Mouse (Mus musculus) intestine, embryonic 16.5 days (tissue): ENCODE measurements around the gene Prkn. TPM values are rescaled to one million over a fixed set of nuclear protein-coding genes. Genes with fewer than 3 reads are reported as not detected.

ENCODE experiments used
- ATAC-seq: fragments of 200-750 bp; cut with Nextera tagmentation; 2 replicates; pipeline ENCODE4 v1.8.0; 2017; ENCODE audit warnings: moderate TSS enrichment, moderate library complexity
- H3K27ac ChIP-seq: fragments of 300-500 bp; sonication (generic); 2 replicates; pipeline ENCODE4 v1.5.1; 2014; ENCODE audit warnings: mild to moderate bottlenecking, low read length
- H3K27me3 ChIP-seq: fragments of 300-500 bp; sonication (generic); replicated peaks from 2 replicates; pipeline ENCODE4 v1.6.1; 2014; ENCODE audit warnings: low read length, control low read depth, mixed read lengths; ENCODE audit not compliant: control insufficient read depth, insufficient read depth
- H3K36me3 ChIP-seq: fragments of 300-500 bp; sonication (generic); 2 replicates; pipeline ENCODE4 v1.6.1; 2014; ENCODE audit warnings: low read length, control low read depth; ENCODE audit not compliant: control insufficient read depth, insufficient read depth
- H3K4me1 ChIP-seq: fragments of 300-500 bp; sonication (generic); 2 replicates; pipeline ENCODE4 v1.6.1; 2014; ENCODE audit warnings: low read length, control low read depth, mixed read lengths; ENCODE audit not compliant: control insufficient read depth, insufficient read depth
- H3K4me2 ChIP-seq: fragments of 300-500 bp; sonication (generic); 2 replicates; pipeline ENCODE4 v1.6.1; 2014; ENCODE audit warnings: low read depth, low read length, control low read depth
- H3K4me3 ChIP-seq: fragments of 300-500 bp; sonication (generic); 2 replicates; pipeline ENCODE4 v1.5.1; 2014; ENCODE audit warnings: mild to moderate bottlenecking, low read length
- H3K9ac ChIP-seq: fragments of 300-500 bp; sonication (generic); 2 replicates; pipeline ENCODE4 v1.6.1; 2014; ENCODE audit warnings: low read depth, low read length
- H3K9me3 ChIP-seq: fragments of 300-500 bp; sonication (generic); 2 replicates; pipeline ENCODE4 v1.6.1; 2016; ENCODE audit warnings: low read length, control low read depth; ENCODE audit not compliant: control insufficient read depth
- WGBS: fragments of 180-500 bp; shearing (Covaris S2); extraction: QIAGEN DNeasy Blood & Tissue Kit; methylation state at CpG from one replicate; pipeline ENCODE4 v1.1.7; 2014; 5-methylcytosine and 5-hydroxymethylcytosine counted together
- polyA plus RNA-seq: library from polyadenylated mRNA; unstranded; fragments of >200 nt; fragmentation: Nextera tagmentation; extraction: Ambion mirVana; gene quantifications from 2 replicates; pipeline ENCODE4 v1.2.1, GENCODE M21; 2015

Prkn gene
- polyA plus RNA-seq, 1 experiment from 2014 or later: 1.3 TPM

DNA sequence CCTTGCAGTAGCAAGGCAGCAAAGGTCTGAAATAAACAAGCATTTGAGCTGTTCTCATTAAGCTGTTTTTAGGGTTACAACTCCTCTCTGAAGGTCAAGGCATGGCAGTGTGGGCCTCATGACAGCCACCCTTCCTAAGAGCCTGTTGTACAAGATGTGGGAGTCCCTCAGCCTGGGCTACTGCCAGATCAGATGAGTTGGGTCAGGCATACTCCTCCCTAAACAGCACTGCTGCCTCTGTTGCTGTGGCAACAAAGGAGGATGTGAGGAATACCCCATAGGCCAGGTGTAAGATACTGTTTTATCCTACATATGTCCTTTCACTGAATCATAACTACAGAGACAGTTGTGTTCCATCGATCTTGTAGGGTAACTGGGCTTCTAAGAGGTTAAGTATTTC, 882.3 kb downstream of the Prkn start:
- Histone ChIP-seq H3K9me3 (no peaks in the 10 kb centered on the region), H3K27me3 (no peaks in the 10 kb centered on the region), H3K9ac (no peak overlapping the region), H3K4me1 (0 out of 2 replicates have a peak, but pooled peaks cover 3% of the 10 kb centered on the region), H3K36me3 (no peaks in the 10 kb centered on the region), H3K27ac (no peak overlapping the region), H3K4me2 (no peak overlapping the region), H3K4me3 (no peak overlapping the region)
- 80% methylated on average over 1 of the region's 1 CpGs for WGBS
- ATAC-seq: no peak

DNA sequence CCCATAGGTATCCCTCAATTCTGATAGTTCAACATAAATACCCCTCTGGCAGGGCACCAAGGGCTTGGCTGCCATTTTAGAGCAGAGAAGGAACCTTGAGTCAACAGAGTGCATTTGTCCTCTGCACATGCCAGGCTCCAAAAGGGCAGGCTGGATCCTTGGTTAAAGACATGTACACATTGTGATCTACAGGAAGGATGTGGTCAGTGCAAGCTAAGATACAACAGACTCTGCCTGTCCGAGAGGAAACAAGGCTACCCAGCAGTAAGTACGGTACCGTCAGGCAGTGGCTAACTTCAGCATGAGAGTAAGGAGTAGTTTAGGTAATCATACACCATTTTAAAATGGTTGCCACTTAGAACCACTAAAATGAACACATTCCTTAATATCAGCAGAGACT, 884.0 kb downstream of the Prkn start:
- 88% methylated on average over 3 of the region's 3 CpGs for WGBS
- H3K9me3 ChIP-seq: no peaks in the 10 kb centered on the region
- H3K4me2 ChIP-seq: no peak overlapping the region
- H3K27ac ChIP-seq: no peak overlapping the region
- H3K4me3 ChIP-seq: no peak overlapping the region
- no peaks in the 10 kb centered on the region for H3K36me3 ChIP-seq
- 0 out of 2 replicates have a peak, but pooled peaks cover 3% of the 10 kb centered on the region for H3K4me1 ChIP-seq
- no peak overlapping the region for H3K9ac ChIP-seq
- no peak for ATAC-seq
- H3K27me3 ChIP-seq: no peaks in the 10 kb centered on the region

DNA sequence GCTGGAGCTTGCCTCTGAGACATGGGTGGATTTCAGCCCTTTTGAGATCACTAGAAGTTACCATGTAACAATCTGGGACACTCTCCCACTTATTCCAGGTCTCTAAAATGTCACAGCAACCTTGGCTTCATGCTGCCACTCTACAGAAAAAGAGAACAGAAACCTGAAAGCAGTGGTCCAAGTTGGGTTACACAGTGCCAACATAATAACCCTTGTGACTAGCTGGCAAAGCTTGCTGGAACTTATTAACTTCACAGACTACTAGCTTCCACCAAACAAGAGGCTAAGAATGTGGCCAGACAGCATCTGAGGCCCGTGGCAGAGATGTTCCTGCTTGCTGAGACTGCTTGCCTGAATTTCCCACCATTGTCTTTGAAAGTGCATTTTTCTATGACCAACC, 886.9 kb downstream of the Prkn start:
- H3K9ac ChIP-seq: no peak overlapping the region
- H3K4me1 ChIP-seq: 0 out of 2 replicates have a peak, but pooled peaks cover under 1% of the 10 kb centered on the region
- no peaks in the 10 kb centered on the region for H3K9me3 ChIP-seq
- no peak overlapping the region for H3K27ac ChIP-seq
- H3K4me2 ChIP-seq: no peak overlapping the region
- 46% methylated on average over 1 of the region's 1 CpGs for WGBS
- H3K36me3 ChIP-seq: no peaks in the 10 kb centered on the region
- no peak overlapping the region for H3K4me3 ChIP-seq
- no peaks in the 10 kb centered on the region for H3K27me3 ChIP-seq
- no peak for ATAC-seq

DNA sequence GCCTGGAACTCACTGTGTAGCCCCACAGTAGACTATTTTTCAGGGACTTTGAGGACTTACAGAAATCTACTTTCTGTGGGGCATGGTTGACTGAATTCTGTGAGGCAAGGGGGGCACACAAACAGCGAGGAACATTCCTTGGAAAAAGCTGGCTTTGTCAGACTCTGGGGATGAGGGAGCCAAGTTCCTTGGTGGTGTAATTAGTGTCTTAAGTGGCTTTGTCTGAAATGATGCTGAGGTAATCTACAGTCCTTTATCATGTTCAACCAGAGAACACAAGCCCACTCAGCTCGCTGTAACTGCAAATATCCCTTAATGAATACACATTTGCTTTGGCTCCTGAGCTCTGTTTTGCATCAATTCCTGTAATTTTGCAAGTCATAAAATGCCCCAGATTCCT, 888.1 kb downstream of the Prkn start:
- WGBS: 72% methylated on average over 2 of the region's 2 CpGs

DNA sequence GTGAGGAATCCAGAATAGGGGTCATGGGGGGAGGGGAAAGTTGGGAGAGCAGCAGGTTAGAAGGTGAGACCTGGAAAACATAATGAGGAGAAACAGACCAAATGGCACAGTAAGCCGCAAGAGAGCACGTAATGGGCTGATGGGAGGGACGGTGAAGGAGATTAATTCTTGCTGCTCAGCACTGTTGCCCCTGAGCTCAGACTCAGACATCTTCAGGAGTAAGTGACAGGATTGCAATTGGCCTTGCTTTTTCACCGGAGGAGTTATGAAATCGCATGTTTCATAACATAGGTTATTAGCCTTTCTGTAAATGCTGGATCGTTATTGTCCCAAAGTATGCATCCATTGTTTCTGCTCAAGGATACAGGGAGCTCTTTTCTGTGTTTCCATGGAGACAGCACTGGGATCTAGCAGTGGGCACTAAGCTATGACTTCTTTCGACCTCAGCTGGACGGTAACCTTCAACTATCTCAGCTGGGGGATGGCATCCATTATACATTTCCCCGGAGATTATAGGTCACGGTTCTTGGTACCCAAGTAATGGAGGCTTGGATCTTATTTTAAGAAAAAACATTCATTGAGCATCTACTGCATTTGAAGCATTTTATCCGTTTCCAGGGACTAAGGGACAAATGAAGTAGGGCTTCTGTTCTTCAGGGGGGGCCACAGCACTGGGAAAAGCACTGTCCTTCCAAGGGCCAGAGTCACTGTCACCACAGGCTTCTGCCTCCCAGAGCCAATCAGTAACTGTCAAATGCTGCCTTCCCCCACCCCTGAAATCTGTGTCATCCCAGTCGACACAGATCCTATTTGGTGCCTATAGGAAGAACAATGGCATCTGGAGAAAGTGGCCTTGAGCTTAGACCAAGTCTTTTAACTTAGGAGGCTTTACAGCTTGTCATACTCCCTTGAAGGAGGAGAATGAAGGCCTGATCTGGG, 890.7 kb downstream of the Prkn start:
- Histone ChIP-seq H3K27ac (no peak overlapping the region), H3K9me3 (no peaks in the 10 kb centered on the region), H3K4me1 (no peaks in the 10 kb centered on the region), H3K36me3 (no peaks in the 10 kb centered on the region), H3K27me3 (no peaks in the 10 kb centered on the region), H3K4me3 (no peak overlapping the region), H3K4me2 (no peak overlapping the region), H3K9ac (no peak overlapping the region)
- WGBS: 68% methylated on average over 12 of the region's 12 CpGs
- no peak for ATAC-seq

More for the DNA sequence above, 888.1 kb downstream of the Prkn start:
- Histone ChIP-seq H3K4me3 (no peak overlapping the region), H3K27me3 (no peaks in the 10 kb centered on the region), H3K27ac (no peak overlapping the region), H3K4me2 (no peak overlapping the region), H3K9me3 (no peaks in the 10 kb centered on the region), H3K9ac (no peak overlapping the region), H3K4me1 (no peaks in the 10 kb centered on the region), H3K36me3 (no peaks in the 10 kb centered on the region)
- no peak for ATAC-seq

DNA sequence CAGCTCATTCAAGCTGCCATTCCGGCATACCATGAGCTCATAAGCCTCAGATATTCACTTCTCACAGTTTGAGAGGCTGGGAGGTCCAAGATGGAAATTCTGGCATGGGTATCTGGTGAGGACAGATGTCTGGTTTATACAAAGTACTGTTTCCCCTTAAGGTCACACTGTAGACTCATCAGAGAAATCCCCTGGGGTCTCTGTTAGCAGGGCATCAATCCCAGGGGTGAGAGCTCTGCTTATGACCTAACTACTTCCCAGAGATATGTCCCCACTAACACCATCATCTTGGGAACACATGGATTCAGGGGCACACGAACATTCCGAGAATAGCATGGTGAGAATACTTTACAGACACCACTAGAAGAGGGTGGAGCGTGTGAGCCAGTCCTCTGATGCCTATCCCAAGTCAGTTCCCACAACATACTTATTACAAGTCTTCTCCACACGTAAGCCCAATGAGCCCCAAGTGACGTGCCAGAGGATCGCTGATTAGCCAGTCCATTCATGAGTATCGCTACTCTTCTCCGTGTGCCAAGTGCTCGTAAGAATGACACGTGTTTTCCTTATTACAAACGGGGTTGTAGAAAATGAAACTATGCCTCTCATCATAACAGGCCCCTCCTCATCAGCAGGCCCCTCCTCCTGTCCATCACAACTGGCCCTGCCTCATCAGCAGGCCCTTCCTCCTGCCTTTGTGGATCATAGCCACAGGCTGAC, 895.1 kb downstream of the Prkn start:
- Histone ChIP-seq H3K4me1 (no peaks in the 10 kb centered on the region), H3K4me3 (no peak overlapping the region), H3K36me3 (no peaks in the 10 kb centered on the region), H3K9me3 (no peaks in the 10 kb centered on the region), H3K4me2 (no peak overlapping the region), H3K27me3 (no peaks in the 10 kb centered on the region), H3K27ac (no peak overlapping the region), H3K9ac (no peak overlapping the region)
- 88% methylated on average over 12 of the region's 12 CpGs for WGBS
- ATAC-seq: no peak

DNA sequence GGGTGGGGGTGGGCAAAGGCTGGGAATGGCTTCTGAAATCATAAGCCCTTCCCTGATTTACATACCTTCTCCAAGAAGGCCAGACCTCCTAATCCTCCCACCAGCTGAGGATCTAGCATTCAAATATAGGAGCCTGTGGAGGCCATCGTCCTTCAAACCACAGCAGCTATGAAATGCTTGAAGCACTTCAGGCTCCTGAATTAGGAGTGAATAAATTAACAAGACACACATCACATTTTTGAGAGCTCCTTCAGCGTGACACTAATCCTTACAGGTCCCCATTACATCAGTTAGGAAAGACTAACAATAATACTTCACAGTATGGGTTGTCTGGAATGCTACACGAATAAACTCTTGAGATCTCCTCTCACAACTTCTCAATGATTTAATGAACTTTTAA, 896.3 kb downstream of the Prkn start:
- Histone ChIP-seq H3K36me3 (no peaks in the 10 kb centered on the region), H3K27me3 (no peaks in the 10 kb centered on the region), H3K9me3 (no peaks in the 10 kb centered on the region), H3K27ac (no peak overlapping the region), H3K9ac (no peak overlapping the region), H3K4me2 (no peak overlapping the region), H3K4me3 (no peak overlapping the region), H3K4me1 (no peaks in the 10 kb centered on the region)
- WGBS: 67% methylated on average over 3 of the region's 3 CpGs
- no peak for ATAC-seq

DNA sequence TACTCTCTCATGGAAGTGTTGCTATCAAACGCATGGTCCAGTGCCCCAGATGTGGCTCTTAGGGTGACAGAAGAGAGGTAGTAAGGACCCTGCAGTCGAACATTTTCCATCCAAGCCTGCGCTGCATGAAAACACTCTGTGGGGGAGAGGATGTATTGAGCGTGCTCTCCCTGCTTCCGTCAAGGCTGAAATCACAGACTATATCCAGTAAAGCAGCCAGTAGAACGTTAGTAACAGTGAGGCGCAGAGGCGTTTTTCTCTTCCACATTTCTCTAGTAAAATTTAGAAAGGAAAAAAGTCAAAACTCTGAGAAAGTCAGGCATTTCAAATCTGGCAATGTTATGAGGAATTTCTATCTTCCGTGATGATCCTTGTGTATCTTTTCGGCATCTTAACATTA, 897.7 kb downstream of the Prkn start:
- 95% methylated on average over 10 of the region's 10 CpGs for WGBS
- H3K9me3 ChIP-seq: no peaks in the 10 kb centered on the region
- H3K4me1 ChIP-seq: no peaks in the 10 kb centered on the region
- no peak for ATAC-seq
- no peak overlapping the region for H3K4me3 ChIP-seq
- H3K4me2 ChIP-seq: no peak overlapping the region
- no peaks in the 10 kb centered on the region for H3K27me3 ChIP-seq
- H3K9ac ChIP-seq: no peak overlapping the region
- H3K36me3 ChIP-seq: no peaks in the 10 kb centered on the region
- H3K27ac ChIP-seq: no peak overlapping the region

DNA sequence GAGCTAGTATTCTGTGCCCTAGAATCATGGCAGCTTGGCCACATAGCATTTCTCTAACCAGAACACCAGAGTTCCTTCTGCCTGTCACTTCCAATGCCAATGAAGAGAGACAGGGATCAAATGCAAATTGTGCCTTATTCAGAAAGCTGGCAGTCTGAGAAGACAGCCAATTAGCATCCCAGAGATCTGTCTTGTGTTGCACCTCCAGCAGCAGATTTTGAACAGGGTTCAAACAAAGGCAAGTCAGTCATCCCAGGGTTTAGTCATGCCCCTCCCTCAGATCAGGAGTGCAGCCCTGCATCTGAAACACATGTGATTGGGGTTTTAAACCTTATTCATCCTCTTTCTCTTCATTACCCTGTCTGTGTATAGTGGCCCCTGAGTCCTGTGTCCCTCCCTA, 900.5 kb downstream of the Prkn start:
- H3K4me1 ChIP-seq: no peaks in the 10 kb centered on the region
- ATAC-seq: no peak

More for the DNA sequence above, 900.5 kb downstream of the Prkn start:
- no peaks in the 10 kb centered on the region for H3K27me3 ChIP-seq
- no peaks in the 10 kb centered on the region for H3K9me3 ChIP-seq
- H3K9ac ChIP-seq: no peak overlapping the region
- no peak overlapping the region for H3K4me2 ChIP-seq
- no peak overlapping the region for H3K4me3 ChIP-seq
- H3K36me3 ChIP-seq: no peaks in the 10 kb centered on the region
- no peak overlapping the region for H3K27ac ChIP-seq
